ENCODE assay signal across 25 mouse cellular contexts in the genomic region with DNA sequence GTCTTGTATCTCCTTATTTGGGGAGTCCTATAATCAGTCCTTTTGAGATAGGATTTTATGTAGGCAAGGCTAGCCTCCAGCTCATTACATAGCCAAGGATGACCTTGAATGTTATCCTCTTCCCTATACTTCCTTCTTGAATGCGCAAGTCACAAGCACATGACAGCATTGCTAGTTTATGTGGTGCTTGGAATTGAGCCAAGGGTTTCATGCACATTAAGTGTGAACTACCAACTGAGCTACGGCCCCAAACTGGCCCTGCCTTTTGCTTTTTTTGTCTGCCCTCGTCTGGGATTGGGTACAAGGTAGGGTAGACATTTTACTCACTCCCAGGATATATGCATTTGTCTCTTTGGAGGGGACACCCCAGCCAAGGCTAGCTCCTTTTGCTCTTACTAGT. TPM values are rescaled to one million over a fixed set of nuclear protein-coding genes. Genes with fewer than 3 reads are reported as not detected.
DNase-seq lines count a peak whose midpoint lies in the region; ATAC-seq lines count a peak whose summit lies in the region.
"Had no signal": no experiment of that assay in that cellular context is flagged by ENCODE, and none has a peak within 500 bp of the region (broad histone marks: within the 10 kb centered on the region; RNA-seq: fewer than 3 reads in every experiment).

No protein-coding gene starts in this region.

- no peaks in the 10 kb centered on the region for H3K9me3 ChIP-seq in embryonic facial prominence, embryonic 14.5 days (ENCODE audit: control insufficient read depth, low read length)
- no peaks in the 10 kb centered on the region for H3K9me3 ChIP-seq in embryonic facial prominence, embryonic 10.5 days
- H3K9me3 ChIP-seq: embryonic facial prominence, embryonic 13.5 days; forebrain, embryonic 12.5 days had no signal

- H3K4me3 ChIP-seq in embryonic facial prominence, embryonic 14.5 days (ENCODE audit: low read depth, low read length): no peak overlapping the region
- no peak overlapping the region for H3K4me3 ChIP-seq in embryonic facial prominence, embryonic 10.5 days
- H3K4me3 ChIP-seq: embryonic facial prominence, embryonic 13.5 days; forebrain, embryonic 12.5 days had no signal

- ATAC-seq in embryonic facial prominence, embryonic 14.5 days (ENCODE audit: low read depth): no peak
- ATAC-seq: forebrain, embryonic 14.5 days; forebrain, postnatal 0 days had no signal

- no peaks in the 10 kb centered on the region for H3K27me3 ChIP-seq in embryonic facial prominence, embryonic 14.5 days (replicated peaks; ENCODE audit: control insufficient read depth, insufficient read depth, low read length)
- peaks cover 5% of the 10 kb centered on the region; the same call in 1 of the 2 replicates for H3K27me3 ChIP-seq in embryonic facial prominence, embryonic 10.5 days (replicated peaks; ENCODE audit: low read depth, poor library complexity, severe bottlenecking)
- H3K27me3 ChIP-seq: embryonic facial prominence, embryonic 13.5 days had no signal

- peak; percentile 45 for DNase-seq in embryonic facial prominence, embryonic 14.5 days (ENCODE audit: low spot score)
- DNase-seq in embryonic facial prominence, embryonic 10.5 days (ENCODE audit: low spot score): no peak
- DNase-seq in heart, adult 11 months: peak; percentile 51
- DNase-seq in heart, postnatal 25 days (ENCODE audit: low spot score): no peak
- DNase-seq in 416B (ENCODE audit: low read depth): peak; percentile 19
- DNase-seq in NIH3T3 (ENCODE audit: low read depth): peak; percentile 18
- DNase-seq in kidney, postnatal 14 days: no peak
- DNase-seq in layer of hippocampus, adult 8-10 months (ENCODE audit: low spot score in 2 of 2): no peak
- DNase-seq: adrenal gland, adult 2 months; adrenal gland, postnatal 10 days; adrenal gland, postnatal 25 days; cerebellum, adult 11-12 months; cerebellum, adult 2 months; cerebellum, adult 9-10 months; cerebellum, postnatal 10 days; cerebellum, postnatal 25 days; forebrain, postnatal 0 days had no signal

- H3K27ac ChIP-seq in embryonic facial prominence, embryonic 14.5 days (replicated peaks; ENCODE audit: low read depth, low read length): no peak overlapping the region
- H3K27ac ChIP-seq in embryonic facial prominence, embryonic 10.5 days (replicated peaks): no peak overlapping the region
- H3K27ac ChIP-seq: embryonic facial prominence, embryonic 13.5 days; forebrain, embryonic 12.5 days had no signal

- WGBS in embryonic facial prominence, embryonic 14.5 days: 36% methylated on average over 3 of the region's 3 CpGs
- WGBS in embryonic facial prominence, embryonic 10.5 days: 73% methylated on average over 3 of the region's 3 CpGs

- no peak overlapping the region for H3K9ac ChIP-seq in embryonic facial prominence, embryonic 14.5 days (ENCODE audit: low read depth, low read length)
- H3K9ac ChIP-seq: embryonic facial prominence, embryonic 13.5 days; forebrain, embryonic 12.5 days; forebrain, postnatal 0 days had no signal

- intact Hi-C loops in heart, postnatal 25 days (cut with DNase I): no loop called here

- H3K36me3 ChIP-seq in embryonic facial prominence, embryonic 14.5 days (ENCODE audit: control insufficient read depth, insufficient read depth, low read length): no peaks in the 10 kb centered on the region
- H3K36me3 ChIP-seq in embryonic facial prominence, embryonic 10.5 days (replicated peaks): no peaks in the 10 kb centered on the region
- H3K36me3 ChIP-seq: embryonic facial prominence, embryonic 13.5 days; forebrain, embryonic 12.5 days had no signal

- no peaks in the 10 kb centered on the region for H3K4me1 ChIP-seq in embryonic facial prominence, embryonic 14.5 days (ENCODE audit: control insufficient read depth, insufficient read depth, low read length)
- H3K4me1 ChIP-seq in embryonic facial prominence, embryonic 10.5 days: peaks cover 3% of the 10 kb centered on the region
- H3K4me1 ChIP-seq: embryonic facial prominence, embryonic 13.5 days had no signal

- H3K4me2 ChIP-seq in embryonic facial prominence, embryonic 14.5 days (ENCODE audit: low read depth, low read length): no peak overlapping the region
- H3K4me2 ChIP-seq: embryonic facial prominence, embryonic 13.5 days; forebrain, embryonic 12.5 days had no signal

RNA-seq across cellular contexts. Expression of a gene that starts 16.7 kb away (rescaled TPM):
- polyA plus RNA-seq in embryonic facial prominence, embryonic 14.5 days (2014; fragmentation: Nextera tagmentation; extraction: Ambion mirVana): 0.51 and 1.0 TPM in 2 replicates
- polyA plus RNA-seq in embryonic facial prominence, embryonic 10.5 days (2016; fragmentation: Nextera tagmentation; extraction: Ambion mirVana): 0.26 and 0.37 TPM in 2 replicates
- not detected for total RNA-seq in heart, postnatal 25 days (2021)
- not detected for total RNA-seq in layer of hippocampus, adult 8-10 months (2022)
- total RNA-seq: adrenal gland, adult 2 months; adrenal gland, postnatal 10 days; adrenal gland, postnatal 25 days; adrenal gland, postnatal 4 days; forebrain, postnatal 0 days had no signal
- polyA plus RNA-seq: adrenal gland, adult 2 months; C2C12; cerebellum, adult 2 months; cortical plate, adult 2 months; forebrain, embryonic 14.5 days; forebrain, postnatal 0 days had no signal

RNA-seq across cellular contexts. Expression of a gene that starts 54.3 kb away (rescaled TPM):
- polyA plus RNA-seq in embryonic facial prominence, embryonic 14.5 days (2014; fragmentation: Nextera tagmentation; extraction: Ambion mirVana): not detected in 2 replicates
- polyA plus RNA-seq in embryonic facial prominence, embryonic 10.5 days (2016; fragmentation: Nextera tagmentation; extraction: Ambion mirVana): 0.19 TPM in 1 of 2 replicates, not detected in the other
- not detected for total RNA-seq in heart, postnatal 25 days (2021)
- total RNA-seq in layer of hippocampus, adult 8-10 months (2022): not detected
- total RNA-seq: adrenal gland, adult 2 months; adrenal gland, postnatal 10 days; adrenal gland, postnatal 25 days; adrenal gland, postnatal 4 days; ES-E14; forebrain, postnatal 0 days had no signal
- polyA plus RNA-seq: adrenal gland, adult 2 months; C2C12; cerebellum, adult 2 months; cortical plate, adult 2 months; embryonic facial prominence, embryonic 11.5 days; embryonic facial prominence, embryonic 13.5 days; forebrain, embryonic 12.5 days; forebrain, embryonic 14.5 days; forebrain, postnatal 0 days had no signal

Comparison
In these comparisons a context has a peak if more than half of its experiments do, and no peak if none do; other contexts are left out.
1. DNase-seq: peak in embryonic facial prominence, embryonic 14.5 days (single experiment), heart, adult 11 months (single experiment), 416B (single experiment) and NIH3T3 (single experiment); none in embryonic facial prominence, embryonic 10.5 days (single experiment), heart, postnatal 25 days (single experiment), kidney, postnatal 14 days (single experiment) and layer of hippocampus, adult 8-10 months (0 of 2).